ENCODE assay signal across 24 mouse cellular contexts in genomic region chr1:152266390-152266789, GRCm38 (mm10).
"Had no signal": no experiment of that assay in that cellular context is flagged by ENCODE, and none has a peak within 500 bp of the region (broad histone marks: within the 10 kb centered on the region; RNA-seq: fewer than 3 reads in every experiment).

No protein-coding gene starts in this region.

- H3K36me3 ChIP-seq: heart, embryonic 10.5 days; heart, embryonic 12.5 days; hindbrain, embryonic 13.5 days; hindbrain, embryonic 15.5 days; kidney, embryonic 15.5 days; limb, embryonic 13.5 days had no signal

- H3K4me2 ChIP-seq: heart, embryonic 12.5 days; hindbrain, embryonic 13.5 days; hindbrain, embryonic 15.5 days; kidney, embryonic 15.5 days; limb, embryonic 13.5 days; liver, embryonic 11.5 days had no signal

- H3K27me3 ChIP-seq: heart, embryonic 12.5 days; hindbrain, embryonic 13.5 days; hindbrain, embryonic 15.5 days; kidney, embryonic 15.5 days; limb, embryonic 13.5 days had no signal

- H3K4me1 ChIP-seq: heart, embryonic 10.5 days; kidney, embryonic 15.5 days; limb, embryonic 13.5 days had no signal

- ATAC-seq: hindbrain, postnatal 0 days; intestine, embryonic 16.5 days had no signal

- H3K4me3 ChIP-seq: gastrocnemius, adult 2 months; heart, embryonic 10.5 days; heart, embryonic 12.5 days; hindbrain, embryonic 13.5 days; hindbrain, embryonic 15.5 days; kidney, embryonic 15.5 days; left cerebral cortex, adult 2 months; limb, embryonic 13.5 days had no signal

- H3K9me3 ChIP-seq: heart, embryonic 10.5 days; heart, embryonic 12.5 days; hindbrain, embryonic 13.5 days; hindbrain, embryonic 15.5 days; kidney, embryonic 15.5 days; limb, embryonic 13.5 days had no signal

- DNase-seq: gastrocnemius, adult 2 months; gastrocnemius, postnatal 10 days; gastrocnemius, postnatal 25 days; heart, adult 18-20 months; heart, postnatal 10 days; heart, postnatal 36 days; kidney, adult 11 months; kidney, adult 2 months; kidney, adult 9 months; kidney, postnatal 14 days; kidney, postnatal 36 days; layer of hippocampus, adult 9-11 months; liver had no signal

- H3K27ac ChIP-seq: gastrocnemius, adult 2 months; heart, embryonic 10.5 days; hindbrain, embryonic 13.5 days; hindbrain, embryonic 15.5 days; hindbrain, postnatal 0 days; kidney, embryonic 15.5 days; kidney, postnatal 0 days; left cerebral cortex, adult 2 months; limb, embryonic 13.5 days had no signal

- H3K9ac ChIP-seq: heart, embryonic 12.5 days; hindbrain, embryonic 13.5 days; hindbrain, embryonic 15.5 days; kidney, embryonic 15.5 days; limb, embryonic 13.5 days had no signal
